Mouse (Mus musculus) gastrocnemius, postnatal 14 days (tissue): Measurements from ENCODE around the gene Ankrd45. TPM values are rescaled to one million over a fixed set of nuclear protein-coding genes. Genes with fewer than 3 reads are reported as not detected.
"Not testable (repeated sequence)": the region's sequence is repeated elsewhere in the genome, so short reads cannot be mapped to it uniquely, and the experiment has no call there.

Experiments
- DNase-seq: peaks from one replicate; pipeline ENCODE4 v3.0.0; 2021; ENCODE audit warnings: mixed read lengths
- intact Hi-C: fragments of 180-260 bp; cut with DNase I; formaldehyde crosslinking; loops from one replicate; pipeline ENCODE4 v1.15.1; 2025; ENCODE audit warnings: low total_unique reads
- long read RNA-seq, 2 experiments: library from polyadenylated mRNA; stranded (forward); transcript quantifications; one replicate each; pipeline ENCODE4 v2.0.0; 2021
- total RNA-seq, 2 experiments: library from RNA; stranded (reverse); gene quantifications; 2 replicates each; pipeline ENCODE4 v1.2.3; 2021

The Ankrd45 gene
- not detected for total RNA-seq
- long read RNA-seq, experiment 1: 0 reads
- long read RNA-seq, experiment 2: 0 reads

DNA sequence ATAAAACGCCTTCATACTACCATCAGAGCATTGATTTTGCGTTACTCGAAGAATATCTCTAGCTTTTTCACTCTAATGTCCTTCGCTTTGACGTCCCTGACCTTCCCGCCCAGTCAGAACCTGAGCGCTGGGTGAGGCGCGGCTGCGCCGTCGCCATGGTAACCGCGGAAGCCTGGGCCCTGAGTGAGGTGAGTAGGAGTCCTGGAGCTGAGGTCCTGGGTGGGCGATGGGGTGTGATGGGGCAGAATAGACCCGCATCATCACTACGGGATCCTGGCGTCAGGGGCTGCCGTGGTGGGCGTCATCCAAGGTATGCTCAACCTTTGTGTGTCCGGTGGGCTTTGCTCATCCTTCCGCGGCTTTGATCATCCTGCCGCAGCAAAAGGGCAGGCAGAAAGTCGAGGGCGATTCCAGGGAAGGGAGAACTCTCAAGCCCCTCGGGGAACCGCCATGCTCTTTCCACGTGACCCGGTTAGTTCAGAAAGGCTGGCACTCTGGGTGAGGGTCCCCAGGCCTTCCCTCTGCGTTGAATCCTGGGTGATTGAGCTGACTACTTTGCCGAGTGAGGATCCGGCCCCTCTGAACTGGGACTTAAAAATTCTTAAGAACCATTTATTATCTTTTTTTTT, at the start of gene Ankrd45:
Gene Ankrd45 (plus strand): TSS at position 161 of the 629 bp plus-strand sequence.
- no peak for DNase-seq
- intact Hi-C loops: no loop called here

DNA sequence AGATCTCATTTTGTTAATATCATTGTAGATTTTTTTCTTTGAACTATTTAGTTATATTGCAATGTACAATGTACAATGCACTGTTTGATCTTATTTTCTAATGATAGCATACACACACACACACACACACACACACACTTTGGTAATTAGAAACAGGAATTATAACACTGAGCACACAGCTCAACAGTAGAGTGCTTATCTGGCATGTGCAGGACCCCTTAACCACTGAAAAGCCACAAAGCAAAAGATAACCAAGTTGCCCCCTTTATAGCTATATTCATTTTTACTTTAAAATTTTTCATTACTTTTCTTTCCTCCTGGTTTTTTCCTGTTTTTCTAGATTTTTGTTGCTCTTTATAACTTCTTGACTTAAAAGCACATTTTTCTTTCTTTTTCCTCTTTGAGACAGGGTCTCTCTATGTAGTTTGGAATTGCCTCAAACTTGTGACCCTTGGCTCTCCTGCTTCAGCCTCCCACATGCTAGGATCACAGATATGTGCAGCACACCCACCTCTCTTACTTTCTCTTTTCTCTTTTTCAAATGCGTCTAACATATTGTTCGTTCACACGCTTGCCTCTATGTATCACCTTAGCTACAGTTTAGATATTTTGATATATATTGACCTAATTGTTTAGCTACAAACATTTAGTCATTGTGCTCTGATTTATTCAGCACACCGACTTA, 42.6 kb upstream of the Ankrd45 start:
- DNase-seq: no peak
- intact Hi-C loops: no loop called here

DNA sequence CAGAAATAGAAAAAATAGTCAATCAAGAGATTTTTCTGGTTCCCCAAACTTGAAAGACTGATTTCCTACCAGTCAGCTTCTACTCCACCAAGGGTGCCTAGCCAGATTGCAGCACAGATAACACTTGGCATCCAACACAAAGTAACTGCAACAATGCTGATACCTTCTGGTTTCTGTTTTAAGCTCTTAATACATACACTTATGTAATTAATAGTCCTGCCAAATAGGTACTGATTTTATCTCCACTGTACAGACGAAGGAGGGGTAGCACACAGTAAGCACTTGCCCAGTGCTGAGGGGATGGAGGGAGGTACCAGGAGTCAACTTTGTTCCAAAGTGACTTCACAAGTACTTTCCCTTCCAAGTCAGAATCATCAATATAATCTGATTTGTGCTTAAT, 38.6 kb upstream of the Ankrd45 start:
- intact Hi-C loops: no loop called here
- DNase-seq: no peak

DNA sequence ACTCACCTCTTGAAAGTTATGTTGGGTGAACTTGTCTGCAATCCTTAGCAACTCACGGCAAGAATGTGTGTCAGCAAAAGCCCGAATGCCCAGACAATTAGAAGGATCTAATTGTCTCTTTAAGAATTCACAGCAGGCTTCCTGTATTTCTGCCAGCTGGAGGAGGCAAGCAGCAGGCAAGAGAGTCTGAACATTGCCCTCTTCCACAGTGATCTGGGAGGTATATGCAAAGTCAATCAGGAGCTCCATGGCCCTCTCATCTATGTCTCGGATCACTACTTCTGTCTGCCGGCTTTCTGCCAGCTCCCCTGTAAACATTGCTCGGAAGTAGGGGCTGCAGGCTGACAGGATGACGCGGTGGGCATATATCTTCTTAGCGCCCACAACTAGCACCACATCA, 33.3 kb upstream of the Ankrd45 start:
- intact Hi-C loops: no loop called here
- no peak for DNase-seq

DNA sequence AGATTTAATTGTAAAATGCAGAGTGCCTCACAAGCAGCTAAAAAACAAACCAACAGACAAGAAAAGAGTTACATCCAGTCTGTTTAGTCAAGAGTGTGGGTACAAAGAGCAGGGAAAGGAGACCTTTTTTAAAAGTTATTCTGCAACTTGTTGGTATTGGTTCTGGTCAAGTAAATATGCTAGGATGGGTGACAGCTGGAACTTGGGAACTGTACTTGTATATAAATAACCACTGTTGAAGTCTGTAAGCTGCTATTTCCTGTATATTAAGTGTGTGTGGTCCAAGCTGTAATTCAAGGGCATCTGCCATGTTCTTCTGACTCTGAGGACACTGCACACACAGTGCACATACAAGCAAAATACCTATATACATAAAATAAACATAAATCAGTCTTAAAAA, 27.9 kb upstream of the Ankrd45 start:
- no peak for DNase-seq
- intact Hi-C loops: no loop called here

DNA sequence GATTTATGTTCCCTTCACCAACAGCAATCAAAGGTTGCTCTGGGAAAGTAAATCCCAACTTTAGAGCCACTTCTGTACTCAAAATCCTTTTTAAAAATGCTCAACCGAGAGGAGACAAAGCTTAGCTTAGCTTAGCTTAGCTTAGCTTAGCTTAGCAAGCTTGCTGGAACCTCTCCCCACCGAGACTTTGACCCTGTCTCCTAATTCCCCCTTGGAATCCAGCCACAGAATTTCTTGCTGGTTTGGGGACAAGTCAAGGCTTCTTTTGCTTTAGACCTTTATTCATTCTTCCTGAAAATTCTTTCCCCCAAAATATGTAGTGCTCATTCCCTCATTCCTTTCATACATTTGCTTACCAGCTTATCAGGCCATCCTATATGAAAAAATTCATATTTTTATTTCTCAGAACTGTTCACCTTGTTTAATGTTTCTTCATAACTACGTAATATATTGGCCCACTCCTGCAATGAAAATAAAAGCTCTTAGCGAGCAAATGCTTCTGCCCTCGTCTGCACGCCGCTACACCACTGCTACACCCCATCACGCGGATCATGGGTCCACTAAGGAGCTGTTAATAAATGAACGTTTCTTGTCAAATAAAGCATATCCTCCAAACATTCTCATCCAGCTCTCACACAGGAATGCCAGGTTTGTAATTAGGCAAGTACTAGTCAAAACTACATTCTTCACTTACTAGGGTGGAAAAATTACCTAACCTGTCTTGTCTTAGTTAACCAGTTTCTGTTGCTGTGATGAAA, 19.7 kb upstream of the Ankrd45 start:
- intact Hi-C loops: no loop called here
- no peak for DNase-seq

DNA sequence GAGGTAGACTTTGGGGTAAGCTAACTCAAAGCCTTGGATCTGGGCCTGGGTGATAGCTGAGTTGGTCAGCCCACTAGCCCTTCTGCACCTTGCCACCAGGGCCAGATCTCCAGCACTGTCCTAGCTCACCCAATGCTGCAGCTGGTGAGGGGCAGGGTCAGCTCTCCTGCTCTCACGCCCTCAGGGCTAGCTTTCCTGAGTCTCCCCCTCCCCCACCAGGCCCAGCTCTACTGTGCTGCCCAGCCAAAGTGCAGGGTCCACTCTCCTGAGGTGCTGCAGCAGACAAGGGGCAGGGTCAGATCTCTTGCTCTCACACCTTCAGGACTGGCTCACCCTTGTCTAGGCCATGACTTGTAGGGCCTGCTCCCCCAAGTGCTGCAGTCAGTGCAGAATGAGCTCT, 16.0 kb upstream of the Ankrd45 start:
- intact Hi-C loops: no loop called here
- DNase-seq: no peak

DNA sequence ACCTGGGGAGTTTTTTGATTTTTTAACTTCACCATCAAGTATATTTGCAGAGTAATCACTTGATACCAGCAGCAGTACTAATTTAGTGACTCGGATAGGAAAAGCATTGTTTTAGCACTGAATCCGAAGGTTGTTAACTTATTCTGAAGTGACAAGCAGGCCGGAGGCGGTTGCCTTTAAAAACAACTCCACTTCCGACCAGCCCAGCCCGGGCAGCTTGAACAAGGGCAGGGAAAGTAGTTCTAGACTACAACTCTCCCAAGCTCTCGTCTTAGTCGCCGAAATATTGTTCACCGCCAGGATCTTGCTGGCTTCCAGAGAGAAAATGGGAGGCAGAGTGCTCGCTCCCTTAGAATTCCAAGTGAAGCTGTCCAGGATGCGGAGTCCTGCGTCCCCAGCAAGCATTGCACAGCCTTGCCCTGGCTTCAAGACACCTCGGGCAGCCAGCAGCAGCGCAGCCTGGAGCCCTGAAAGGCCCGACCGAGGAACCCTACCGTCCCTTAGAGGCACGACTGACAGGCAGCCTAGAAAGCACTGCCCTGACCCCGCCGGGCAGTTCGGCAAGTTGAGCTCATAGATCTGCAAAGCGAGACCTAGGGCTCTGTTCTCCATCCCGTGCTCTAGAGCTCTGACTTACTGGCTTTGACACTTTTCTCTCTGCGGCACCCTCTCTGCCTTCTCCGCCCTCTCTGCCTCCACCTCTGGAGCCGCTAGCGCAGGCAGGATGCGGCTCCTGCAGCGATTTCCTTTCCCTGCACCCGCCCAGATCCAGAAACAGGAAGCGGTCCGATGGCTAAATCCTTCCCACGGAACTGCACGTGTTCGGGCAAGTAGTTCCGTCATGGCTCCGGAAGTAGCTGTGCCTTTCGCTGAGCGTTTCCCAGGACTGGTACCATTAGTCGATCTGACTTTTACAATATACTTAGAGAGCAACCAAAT, 11.5 kb upstream of the Ankrd45 start, which contains the start of gene Klhl20:
Gene Klhl20 (minus strand): TSS at position 786 of the 939 bp plus-strand sequence.
- intact Hi-C loops: no loop called here
- DNase-seq: peak; percentile 90

DNA sequence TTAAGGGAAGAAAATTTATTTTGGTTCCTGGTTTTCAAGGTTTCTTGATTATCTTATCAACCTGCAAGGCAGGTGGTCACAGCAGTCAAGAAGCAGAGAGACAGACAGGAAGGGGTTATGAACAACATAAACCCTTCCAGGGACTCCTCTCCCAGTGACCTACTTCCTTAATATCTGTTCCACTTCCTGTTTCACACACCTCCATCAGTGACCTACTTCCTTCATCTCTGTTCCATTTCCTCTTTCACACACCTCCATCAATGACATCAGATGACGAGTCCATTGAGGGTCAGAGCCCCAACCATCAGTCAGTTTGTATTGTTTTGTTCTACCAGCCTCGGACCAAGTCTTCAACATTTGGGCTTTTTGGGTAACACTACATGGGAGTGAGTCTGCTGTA, 3.0 kb upstream of the Ankrd45 start:
- intact Hi-C loops: no loop called here
- no peak for DNase-seq

DNA sequence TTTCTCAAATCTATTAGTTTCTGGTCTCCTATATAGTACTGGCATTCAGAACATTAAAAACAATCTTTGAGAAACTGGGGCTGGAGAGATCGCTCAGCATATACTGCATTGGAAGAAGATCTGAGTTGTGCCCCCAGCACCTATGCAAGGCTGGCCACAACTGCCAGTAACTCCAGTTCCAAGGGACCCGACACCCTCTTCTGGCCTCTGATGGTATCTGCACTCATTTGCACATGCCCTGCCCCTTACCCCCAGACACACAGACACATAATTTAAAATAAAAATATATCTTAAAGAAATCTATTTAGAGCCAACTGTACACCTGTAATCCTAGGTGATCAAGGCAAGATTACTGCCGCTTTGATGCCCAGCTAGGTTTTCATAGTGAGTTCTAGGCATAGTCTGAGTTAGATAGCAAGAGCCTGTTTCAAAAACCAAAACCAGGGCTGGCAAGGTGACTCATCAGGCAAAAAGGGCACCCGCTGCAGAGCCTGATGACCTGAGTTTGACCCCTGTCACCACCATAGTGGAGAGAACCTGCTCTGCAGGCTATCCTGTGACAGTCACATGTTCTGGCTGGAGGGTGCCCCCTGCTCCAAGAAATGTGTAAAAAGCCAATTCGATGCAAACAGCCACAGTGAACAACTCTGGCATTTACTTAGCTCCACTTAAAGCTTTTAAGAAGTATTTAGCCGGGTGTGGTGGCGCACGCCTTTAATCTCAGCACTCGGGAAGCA, 2.3 kb upstream of the Ankrd45 start:
- intact Hi-C loops: no loop called here

DNA sequence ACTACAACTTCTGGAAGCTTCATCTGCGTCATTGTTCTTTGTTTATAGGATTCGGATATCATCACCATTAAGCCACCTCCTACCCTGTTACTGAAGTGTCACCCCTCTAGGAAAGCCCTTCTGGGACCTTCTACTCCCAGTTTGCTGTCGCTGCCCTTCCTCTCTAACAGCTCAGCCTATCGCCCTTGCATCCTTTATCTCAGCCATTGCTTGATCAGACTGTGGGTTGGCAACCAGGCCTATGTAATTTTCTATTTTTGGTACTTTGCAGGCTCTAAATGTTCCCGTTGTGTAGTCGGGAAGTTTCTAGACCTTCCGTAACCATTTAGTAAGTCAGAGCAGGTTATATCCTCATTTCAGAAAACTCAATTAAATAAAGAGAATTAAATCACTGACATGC, 725 bp downstream of the Ankrd45 start:
- intact Hi-C loops: no loop called here

More for the DNA sequence above, 2.3 kb upstream of the Ankrd45 start:
- DNase-seq: no peak

DNA sequence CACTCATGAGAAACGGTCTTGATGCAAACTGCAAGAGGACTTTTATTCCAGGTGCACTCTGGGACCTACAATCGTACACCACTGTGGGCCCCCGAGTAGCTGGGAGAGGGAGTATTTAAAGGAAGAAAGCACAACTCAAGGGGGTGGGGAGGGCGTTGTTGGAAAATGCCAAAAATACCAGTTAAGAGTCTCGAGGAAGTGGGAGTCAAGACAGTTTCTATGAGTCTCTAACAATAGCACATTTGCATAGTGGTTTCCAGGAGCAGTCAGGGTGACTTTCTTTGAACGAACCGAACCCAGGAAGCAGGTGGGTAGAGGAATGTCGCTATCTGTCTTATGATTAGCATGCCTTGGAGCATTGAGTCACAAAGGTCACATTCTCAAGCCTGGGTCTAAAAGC, 3.1 kb downstream of the Ankrd45 start:
- intact Hi-C loops, DNase-seq: not testable (repeated sequence)

More for the DNA sequence above, 725 bp downstream of the Ankrd45 start:
- no peak for DNase-seq

DNA sequence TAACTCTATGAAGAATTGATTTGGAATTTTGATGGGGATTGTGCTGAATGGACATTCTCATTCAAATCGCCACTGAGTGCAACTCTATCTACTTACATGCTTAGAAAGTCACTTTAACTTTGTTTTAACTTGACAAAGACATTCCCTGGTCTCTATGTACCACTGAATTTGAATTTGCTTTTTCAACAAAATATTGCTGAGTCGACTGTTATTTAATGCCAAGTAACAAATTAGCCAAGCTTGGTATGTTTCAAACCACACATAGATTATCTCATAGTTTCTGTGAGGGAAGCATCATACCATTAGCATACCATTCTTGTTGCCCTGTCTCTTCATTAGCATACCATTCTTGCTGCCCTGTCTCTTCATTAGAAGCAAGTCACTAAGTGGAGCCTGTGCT, 5.4 kb downstream of the Ankrd45 start:
- intact Hi-C loops: no loop called here
- no peak for DNase-seq

DNA sequence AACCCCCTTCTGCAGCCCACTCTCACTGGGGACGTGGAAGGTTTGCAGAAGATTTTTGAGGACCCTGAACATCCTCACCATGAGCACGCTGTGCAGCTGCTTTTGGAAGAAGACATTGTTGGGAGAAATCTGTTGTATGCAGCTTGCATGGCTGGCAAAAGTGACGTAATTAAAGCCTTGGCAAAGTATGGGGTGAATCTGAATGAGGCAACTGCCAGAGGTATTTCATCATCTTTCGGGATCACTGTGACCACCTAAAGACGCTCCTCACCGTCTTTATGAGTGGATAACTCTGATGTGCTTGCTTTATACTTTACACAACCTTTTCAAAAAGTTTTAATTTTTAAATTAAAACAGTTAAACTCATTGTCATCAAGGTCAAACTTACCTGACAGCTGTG, 8.6 kb downstream of the Ankrd45 start:
- intact Hi-C loops: no loop called here
- no peak for DNase-seq

DNA sequence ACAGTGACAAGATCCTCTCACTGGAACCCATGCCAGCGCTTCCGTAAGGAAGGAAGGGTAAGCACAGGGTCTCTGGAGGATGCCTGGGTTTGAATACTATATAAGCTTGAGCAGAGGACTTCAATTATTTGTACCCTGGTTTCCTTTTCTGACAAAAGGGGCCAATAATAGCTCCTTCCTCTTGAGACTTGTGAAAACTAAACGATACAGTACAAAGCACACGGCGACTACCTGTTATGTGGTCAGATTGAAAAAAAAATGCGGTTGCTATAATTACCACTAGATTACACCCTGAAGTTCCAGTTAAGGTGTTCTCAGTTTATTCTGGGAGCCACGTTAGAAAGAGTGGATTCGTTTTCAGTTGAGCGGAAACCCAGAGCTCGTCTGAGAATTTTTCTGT, 14.1 kb downstream of the Ankrd45 start:
- intact Hi-C loops: no loop called here
- no peak for DNase-seq

DNA sequence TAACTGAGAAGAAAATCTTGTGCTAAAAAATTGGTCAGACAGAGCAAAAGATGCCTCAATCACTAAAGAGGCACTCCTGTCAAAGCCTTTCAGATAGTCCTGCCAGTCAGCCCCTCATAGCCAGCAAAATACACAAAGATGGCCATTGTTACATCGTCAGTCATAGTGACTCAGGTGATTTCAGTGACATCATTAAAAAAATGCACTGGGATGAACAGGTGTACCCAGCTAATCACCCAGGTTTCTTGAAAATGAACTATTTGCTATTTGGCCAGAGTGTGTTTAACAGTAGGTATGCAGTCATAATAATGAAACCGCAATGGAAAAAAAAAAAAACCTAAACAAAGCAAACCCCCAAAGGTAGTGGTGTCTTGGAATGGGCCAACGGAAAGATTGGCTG, 16.7 kb downstream of the Ankrd45 start, which contains the start of gene Tex50:
Gene Tex50 (minus strand): TSS at position 101 of the 400 bp plus-strand sequence.
- no peak for DNase-seq
- intact Hi-C loops: no loop called here

DNA sequence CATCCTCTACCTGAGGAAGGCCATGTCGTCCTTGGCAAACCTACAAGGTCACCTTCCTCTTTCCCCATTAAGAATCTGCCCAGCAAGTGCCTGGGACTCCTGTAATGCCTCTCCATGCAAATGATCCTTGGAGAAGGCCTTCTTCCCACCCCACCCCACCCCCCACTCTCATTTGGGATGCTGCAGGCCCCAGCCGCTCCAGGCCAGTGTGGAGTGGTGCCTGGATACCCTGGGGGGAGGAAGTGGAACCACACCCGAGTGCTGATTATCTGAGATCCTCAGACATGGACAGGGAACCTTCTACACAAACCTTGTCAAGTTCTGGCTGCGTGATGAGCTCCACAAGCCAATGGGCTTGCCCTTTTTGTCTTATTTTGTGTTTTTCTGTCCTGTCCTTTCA, 17.8 kb downstream of the Ankrd45 start:
- DNase-seq: no peak
- intact Hi-C loops: no loop called here

DNA sequence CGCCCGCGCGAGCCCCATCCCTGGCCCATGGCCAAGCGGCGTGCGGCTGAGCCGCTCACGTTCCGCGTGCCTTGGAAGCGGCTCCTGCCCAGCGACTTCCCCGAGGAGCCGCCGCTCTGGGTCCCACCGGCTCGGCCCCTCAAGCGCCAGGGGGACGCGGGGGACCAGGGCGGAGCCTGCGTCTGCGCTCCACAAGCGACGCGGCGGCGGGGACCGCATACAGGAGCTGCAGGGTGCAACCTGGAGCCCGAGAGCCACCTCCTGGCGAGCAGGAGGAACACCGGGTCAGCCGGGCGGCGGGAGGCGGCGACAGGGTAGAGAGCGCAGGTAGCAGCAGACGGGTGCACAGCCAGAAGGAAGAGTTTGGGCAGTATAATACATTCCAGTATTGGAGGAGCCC, 28.2 kb downstream of the Ankrd45 start:
- intact Hi-C loops: no loop called here
- peak; percentile 58 for DNase-seq

DNA sequence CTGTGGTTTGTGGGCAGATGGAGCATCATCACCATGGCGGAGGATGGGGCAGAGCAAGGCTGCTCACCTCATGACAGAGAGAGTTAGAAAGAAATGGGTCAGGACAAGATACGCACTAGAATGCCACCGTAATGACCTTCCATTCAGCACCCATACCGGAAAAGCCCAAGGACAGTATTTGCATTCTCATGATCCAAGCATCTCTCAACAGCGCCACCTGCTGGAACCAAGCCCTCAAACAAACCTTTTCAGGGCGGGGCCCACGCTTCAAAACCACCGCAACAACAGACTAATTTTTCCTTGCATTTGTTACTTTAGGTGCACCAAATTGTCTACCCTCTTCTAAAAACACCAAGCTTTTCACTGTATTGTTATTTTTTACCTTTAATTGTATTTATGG, 38.2 kb downstream of the Ankrd45 start:
- peak; percentile 23 for DNase-seq

More for the DNA sequence above, 38.2 kb downstream of the Ankrd45 start:
- intact Hi-C loops: no loop called here
